Mouse (Mus musculus) CD4-positive, CD25-positive, alpha-beta regulatory T cell (primary cell): ENCODE results near the gene 4930435E12Rik. TPM values are rescaled to one million over a fixed set of nuclear protein-coding genes. Genes with fewer than 3 reads are reported as not detected.

Source experiments
- polyA plus RNA-seq: library from polyadenylated mRNA; unstranded; fragments of 100-300 nt; shearing (Covaris generic); gene quantifications from one replicate; pipeline ENCODE4 v1.2.1, GENCODE M21; 2017

Gene 4930435E12Rik
- polyA plus RNA-seq: not detected

DNA sequence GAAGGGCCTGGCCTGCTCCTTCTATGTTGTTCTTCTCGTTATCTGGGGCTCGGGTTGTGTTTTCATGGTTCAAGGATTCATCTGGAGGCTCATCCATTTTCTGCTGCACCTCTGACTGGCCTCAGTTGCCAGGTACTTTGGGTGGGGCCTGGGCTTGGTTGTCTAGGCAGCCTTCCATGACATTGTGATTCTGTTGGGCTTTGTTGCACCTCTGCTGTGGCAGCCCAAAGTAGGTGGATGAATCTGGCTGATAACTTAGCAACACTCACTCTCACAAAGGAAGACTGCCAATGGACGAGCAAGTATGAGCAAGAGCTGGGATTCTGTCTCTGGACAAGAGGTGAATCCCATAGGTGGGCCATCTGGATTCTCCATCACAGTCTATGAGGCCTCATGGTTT lies at the start of gene 4930435E12Rik:
4930435E12Rik (minus strand) TSS at position 101 of the 400 bp plus-strand sequence.

DNA sequence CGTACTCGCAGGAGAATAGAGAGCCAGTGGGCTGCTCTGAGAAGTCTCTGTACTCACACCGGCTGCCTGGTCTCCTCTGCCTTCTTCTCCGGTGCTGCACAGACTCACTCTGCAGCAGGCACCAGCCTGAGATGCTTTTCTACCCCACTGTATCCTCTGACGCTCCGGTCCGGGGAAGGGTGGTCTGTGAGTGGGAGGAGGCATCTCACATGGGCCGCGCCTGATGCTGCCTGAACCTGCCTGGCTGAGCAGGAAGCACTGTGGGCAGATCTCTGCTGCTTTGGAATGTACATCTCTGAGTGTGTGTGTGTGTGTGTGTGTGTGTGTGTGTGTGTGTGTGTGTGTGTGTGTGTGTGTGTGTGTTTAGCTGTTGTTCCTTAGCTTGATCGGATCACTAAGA lies 28.5 kb downstream of the 4930435E12Rik start, which contains the start of gene Upk1b:
Upk1b (minus strand) TSS at position 238 of the 400 bp plus-strand sequence.

Other genes starting within 250 kb of the 4930435E12Rik start
- gene Arhgap31, start 115.5 kb downstream of the 4930435E12Rik start, polyA plus RNA-seq: 47.4 TPM
- gene B4galt4, start 86.5 kb downstream of the 4930435E12Rik start, polyA plus RNA-seq: 6.3 TPM
- not detected for gene Upk1b, start 28.4 kb downstream of the 4930435E12Rik start, polyA plus RNA-seq
- not detected for gene Igsf11, start 63.9 kb upstream of the 4930435E12Rik start, polyA plus RNA-seq